Mouse (Mus musculus) NIH3T3 (cell line): ENCODE measurements at regions not wholly inside any gene's neighbourhood (a gene's known extent, or its start where the extent isn't known, plus 50 kb on each side); places are given as distances from the start of the nearest gene placed in this dataset.

Experiments
- DNase-seq: peaks from one replicate; pipeline ENCODE4 v3.0.0-alpha.2; 2012; ENCODE audit warnings: low read depth

DNA sequence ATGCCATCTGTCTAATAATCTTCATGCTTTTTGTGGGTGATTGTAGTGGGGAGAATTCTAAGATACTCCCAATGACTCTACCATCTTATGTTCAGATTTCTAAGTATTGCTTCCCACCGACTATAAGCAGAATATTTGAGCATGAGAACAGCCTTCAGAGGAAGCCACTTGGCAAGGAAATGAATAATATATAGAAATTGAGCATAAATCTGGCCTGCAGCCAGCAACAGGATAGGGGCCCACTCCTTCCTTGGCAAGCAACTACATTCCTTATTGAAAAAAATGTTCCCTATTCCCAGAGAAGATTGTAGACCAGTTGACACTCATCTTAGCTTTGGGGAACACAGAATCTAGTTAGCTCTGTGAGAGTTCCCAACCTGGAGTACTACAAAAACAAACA is 591.5 kb upstream of the A1bg start:
- peak; percentile 54 for DNase-seq

DNA sequence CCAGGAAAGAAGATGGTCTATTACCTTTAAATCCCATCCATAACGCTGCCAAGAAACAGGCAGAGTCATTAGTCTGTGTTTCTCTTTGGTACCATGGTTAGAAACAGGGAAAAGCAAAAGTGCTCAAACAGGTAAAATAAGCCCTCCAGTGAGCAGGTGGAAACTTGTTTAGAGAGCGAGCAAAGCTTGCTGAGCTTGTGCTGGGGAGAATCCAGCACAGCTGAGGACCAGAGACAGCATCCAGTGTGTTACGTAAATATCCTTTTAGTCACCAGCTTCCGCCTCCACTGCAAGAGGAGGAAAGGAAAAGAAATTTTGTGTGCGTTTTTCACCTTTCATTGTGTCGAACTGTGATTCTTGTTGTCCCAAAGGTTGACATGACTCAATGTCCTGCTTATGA is 586.0 kb upstream of the A1bg start:
- no peak for DNase-seq

DNA sequence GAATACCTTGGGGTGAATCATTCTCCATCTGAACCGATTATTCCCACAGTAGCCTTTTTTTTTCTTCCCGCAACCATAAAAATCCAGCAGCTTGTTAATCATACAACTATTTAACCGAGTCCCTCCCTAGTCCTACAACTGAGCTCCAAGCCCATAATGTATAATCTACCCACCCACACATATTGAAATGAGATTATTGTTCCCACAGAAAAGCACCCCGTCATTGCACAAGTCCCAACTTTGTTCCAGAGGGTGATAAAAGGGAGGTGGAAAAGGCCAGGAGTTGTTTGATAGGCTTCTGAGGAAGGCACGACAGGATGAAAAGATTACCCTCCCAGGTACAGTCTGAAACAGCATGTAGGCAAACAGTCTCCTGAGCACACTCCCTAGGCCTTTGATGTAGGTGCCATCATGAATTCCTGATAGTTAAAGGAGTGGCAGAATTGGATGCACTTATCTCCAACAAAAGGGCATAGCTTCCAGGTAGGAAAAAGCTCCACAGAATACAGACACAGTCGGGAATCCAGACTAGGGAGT is 583.6 kb upstream of the A1bg start:
- no peak for DNase-seq

DNA sequence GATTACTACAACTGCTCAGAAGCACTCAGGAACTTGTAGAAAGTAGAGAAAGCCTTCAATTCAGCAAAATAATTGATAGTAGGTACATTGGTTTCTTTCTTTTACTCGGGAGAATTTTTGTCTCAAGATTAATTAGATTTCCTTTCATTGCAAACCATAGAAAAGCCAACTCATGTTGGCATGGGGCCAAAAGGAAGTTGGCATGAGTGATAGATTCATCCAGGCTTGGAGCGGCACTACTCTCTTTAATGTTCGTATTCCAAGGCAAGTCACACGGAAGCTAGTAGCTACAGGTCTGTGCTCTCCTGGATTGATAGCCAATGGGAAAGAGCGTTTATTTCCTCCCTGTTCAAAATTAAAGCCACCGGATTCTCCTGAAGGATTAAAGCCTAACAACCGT is 580.6 kb upstream of the A1bg start:
- peak; percentile 8 for DNase-seq

DNA sequence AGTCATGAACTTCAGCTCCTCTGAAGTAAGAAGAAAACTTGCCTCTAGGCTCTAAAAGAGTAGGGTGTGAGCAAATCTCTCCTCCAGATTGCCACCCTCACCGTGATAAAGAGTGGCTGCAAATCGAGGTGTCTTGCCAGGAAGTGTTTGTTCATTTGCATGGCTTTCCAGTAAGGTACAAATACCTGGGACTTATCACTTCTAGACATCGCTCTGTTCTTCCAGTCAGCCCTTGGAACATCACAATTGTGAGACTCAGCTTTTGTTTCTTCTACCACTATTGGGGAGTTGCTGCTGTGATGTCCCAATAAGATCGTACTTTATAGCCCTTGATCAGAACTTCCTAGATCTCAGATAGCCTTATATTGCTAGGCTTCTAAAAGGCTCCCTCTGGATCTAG is 566.9 kb upstream of the A1bg start:
- DNase-seq: no peak

DNA sequence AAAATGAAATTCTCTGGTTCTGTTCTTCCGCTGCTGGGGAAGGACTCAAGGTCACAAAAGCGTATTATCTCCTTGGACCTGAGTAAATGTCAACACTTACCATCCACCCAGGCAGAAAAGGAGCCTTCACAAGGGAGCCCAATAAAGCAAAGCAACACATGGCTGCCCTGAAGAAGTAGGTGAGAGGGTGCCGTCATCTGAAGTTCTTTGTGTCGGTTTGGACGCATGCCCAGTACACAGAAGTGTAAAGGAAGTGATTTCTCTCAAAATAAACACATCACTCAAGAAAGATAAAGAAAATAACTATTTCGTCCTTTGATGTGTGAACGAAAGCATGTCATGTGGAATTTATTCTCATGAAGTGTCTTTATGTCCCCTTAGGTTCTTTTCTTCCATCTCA is 559.0 kb upstream of the A1bg start:
- DNase-seq: no peak

DNA sequence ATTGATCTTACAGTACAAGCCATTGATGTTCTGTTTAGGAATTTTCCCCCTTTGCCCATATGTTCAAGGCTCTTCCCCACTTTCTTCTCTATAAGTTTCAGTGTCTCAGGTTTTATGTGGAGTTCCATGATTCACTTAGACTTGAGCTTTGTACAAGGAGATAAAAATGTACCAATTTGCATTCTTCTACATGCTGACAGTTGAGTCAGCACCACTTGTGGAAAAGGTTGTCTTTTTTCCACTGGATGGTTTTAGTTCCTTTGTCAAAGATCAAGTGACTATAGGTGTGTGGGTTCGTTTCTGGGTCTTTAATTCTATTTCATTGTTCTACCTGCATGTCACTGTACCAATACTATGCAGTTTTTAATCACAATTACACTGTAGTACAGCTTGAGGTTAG is 551.1 kb upstream of the A1bg start:
- DNase-seq: no peak

DNA sequence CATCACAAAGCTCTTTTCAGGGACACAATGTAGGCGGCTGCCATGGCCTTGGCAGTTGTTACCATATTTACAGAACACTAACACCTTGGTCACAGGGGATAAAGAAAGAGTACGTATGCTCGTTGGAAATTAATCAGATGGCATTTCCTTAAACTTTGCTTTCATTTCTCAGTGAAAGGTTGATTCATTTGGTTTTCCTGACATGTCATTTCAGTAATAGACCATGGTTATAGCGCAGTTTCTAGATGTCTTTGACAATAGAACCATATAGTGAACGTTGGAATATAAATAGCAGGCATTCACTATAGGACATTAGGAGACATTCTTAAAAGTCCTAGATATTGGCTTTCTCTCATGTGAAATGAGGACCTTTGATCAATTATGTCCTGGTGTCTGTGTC is 532.2 kb upstream of the A1bg start:
- DNase-seq: no peak

DNA sequence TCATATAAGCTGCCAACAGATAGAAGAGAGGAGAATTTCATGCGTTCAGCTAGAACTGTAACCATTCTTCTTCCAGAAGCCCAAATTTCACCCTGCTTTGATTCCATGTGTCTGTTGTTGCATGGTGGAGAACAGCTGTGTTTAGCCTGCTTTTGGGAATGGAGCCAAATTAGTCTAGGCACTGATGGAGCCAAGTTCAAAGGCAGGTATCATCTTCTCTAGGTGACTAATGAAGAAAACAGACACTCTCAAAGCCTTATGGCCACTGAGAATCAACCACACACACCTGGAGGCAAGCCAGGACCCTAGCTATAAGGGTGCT is 531.5 kb upstream of the A1bg start:
- no peak for DNase-seq

DNA sequence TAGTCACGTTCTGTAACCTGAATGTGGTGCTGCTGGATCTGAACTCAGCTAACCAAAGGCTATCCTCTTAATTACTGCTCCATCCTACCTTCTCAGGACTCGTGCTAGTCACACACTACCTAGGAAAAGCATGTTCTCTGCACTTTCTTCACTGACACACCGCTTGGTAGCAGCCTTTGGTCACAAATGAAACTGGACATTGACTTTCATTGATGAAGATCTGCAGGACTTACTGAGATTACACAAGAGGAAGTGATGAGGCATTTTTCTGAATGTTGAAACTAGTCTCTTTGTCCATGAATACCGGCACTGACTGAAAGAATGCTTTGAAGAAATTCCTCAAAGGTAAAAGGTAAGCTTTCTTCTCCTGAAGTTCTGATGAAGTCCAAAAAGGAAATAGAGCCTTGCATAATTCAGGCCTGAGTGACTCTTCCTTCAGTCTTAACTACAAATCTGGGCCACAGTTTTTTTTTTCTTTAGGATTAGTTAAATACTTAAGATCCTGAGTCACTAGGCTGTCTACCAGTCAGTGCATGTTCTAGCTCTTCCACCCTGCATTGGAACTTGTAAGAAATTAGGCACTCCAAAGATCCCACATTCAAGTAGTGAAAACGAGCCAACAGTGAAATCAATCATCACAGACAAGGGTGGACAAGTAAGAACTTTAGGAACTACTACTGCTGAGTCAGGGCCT is 531.0 kb upstream of the A1bg start:
- peak; percentile 77 for DNase-seq

DNA sequence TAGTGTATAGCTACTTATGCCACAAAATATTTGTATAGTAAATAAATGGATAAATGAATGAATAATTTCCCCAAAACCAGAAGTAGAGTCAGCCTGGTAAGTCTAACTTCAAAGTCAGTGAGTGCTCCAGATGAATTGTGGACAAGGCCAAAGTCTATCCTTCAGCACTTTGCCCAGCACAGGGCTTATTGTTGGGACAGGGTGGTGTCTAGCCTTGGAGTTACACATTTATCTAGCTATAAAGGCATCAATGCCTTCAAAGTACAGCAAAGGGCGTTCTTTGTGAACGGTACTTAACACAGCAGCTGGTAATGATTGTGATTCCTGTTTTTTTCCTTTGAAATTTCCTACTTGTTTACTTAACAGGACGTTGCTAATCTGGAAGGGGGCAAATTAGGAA is 527.4 kb upstream of the A1bg start:
- no peak for DNase-seq

DNA sequence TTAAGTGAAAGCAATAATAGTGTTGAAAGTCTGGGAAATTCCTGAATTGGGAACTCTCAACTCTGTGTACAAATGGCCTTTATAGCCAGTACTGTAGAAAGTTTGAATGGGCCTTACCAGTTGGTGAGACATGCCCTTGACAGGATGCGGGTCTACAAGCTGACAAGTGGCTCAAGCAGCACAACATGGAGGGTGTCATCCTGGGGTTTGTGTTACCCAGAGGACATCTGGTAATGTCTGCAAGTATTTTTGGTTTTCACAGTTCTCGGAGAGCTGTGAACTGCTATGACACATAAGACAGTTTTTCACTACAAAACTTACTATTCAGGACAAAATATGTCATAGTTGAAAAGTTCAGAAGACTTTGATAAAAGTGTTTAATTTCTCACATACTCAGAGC is 525.7 kb upstream of the A1bg start:
- no peak for DNase-seq

DNA sequence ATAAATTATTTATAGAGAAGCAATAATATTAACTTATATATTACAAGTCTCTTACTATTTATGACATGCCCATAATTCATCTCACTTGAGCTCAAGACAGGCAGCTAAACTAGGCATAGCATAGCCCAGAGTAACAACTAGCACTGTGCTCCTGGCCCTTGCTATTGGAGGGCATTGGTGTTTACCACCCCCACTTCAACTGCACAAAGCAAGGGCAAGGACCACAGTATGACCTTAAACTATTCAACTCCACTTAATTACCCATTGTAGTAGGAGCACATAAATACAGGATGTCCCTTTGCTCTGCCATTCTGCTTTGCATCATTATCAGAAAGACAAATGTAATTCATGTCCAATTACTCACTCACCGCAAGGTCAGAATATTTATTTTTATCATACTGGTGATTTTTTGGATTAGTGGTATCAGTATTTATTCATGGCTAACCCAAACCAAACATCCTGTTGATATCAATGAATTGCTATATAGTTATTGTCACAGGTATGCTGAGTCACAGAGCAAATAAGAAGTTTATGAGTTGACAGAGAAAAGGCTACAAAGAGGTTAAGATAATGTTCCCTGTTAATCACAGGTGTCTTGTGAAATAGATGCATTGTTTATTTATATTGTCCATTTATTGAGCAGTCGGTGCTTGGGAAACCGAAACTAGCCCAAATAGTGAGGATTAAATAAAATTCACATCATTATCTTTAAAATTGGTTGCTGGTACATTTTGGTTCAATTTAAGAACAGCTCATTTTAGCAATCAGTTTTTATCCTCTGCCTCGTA is 523.4 kb upstream of the A1bg start:
- no peak for DNase-seq

DNA sequence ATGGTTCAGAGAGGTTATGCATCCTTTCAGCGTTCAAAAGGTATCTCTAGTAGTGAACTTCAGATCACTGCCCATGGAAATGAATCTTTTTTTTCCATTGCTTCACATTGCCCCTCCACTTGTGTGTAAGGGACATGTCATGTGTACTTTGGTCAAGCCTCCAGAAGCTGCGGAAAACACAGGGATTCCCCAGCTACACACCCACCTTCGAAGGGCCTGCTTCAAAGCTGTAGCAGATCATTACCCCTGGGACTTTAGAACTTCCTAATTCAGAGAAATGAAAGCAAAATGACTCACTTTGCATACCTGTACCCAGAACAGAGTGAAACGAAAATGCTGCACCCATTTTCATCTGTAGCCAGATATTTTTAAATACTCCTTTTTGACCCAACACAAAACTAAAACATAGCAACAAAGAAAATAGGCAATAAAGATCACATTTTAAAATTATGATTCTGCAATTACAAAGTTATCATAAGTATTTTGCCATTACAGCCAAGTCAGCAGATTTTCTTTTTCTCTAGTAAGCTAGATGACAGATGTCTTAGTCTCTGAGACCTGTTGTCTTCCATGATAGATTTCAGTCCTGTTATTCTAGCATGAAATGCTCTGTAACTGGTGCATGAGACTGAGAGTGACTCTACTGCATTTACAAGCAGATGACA is 519.1 kb upstream of the A1bg start:
- DNase-seq: no peak

DNA sequence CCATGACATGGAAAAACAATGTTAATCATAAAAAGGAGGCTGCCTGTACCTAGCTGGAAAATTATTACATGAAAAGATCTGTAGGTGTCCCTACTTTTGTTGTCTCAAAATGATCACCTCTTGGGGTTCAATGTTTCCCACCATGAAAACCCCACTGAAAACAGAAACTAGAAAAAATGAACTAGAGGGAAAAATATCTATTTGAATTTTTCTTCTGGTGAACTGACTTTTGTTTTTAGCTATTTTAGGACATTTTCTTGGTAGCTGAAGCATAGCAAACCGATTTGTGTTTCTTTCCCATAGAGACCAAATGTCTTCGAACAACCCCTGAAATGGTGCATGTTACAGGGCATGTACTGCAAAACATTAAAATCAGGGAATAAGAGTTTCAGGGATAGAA is 518.2 kb upstream of the A1bg start:
- DNase-seq: no peak

DNA sequence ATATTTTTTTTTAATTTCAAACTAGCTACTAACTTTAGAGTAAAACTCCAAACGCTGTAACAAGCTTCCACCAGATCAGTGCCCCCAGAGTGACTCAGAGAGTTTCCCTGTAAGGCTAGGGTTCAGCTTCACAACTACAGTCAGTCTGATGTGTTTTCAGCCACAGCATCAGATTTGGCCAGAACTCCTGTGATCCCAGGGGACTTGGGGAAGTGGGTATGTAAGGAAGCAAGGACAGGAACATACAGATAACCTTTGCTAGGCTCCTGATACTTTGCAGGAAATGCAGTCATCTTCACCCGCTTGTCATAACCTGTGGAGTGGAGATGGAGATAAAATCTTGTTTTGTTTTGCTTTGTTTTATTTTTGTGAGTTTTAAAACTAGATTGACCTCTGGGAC is 517.5 kb upstream of the A1bg start:
- DNase-seq: peak; percentile 18

DNA sequence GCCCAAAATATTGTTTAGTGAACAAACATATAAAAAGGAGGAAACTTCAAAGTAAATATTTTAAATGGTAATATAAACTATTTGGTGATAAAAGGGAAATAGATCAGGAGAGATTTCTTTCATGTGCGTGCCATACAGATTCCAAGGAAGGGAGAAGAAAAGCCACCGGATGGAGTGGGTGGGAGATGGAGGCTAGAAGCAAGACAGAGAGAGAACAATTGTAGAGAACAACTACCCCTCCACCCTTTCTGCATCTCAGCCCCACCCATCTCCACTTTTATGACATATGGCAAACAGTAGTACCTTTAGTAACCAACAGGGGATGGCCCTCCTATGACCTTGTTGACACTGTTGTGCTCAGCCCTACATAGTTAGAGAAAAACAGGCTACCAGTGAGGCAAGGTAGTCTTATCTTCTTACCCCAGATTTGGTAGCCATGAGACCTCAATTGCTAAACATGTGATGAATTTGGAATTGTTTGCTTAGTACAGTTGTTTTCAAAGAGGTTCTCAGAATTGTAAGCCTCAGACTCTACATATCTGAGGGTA is 516.9 kb upstream of the A1bg start:
- DNase-seq: no peak

DNA sequence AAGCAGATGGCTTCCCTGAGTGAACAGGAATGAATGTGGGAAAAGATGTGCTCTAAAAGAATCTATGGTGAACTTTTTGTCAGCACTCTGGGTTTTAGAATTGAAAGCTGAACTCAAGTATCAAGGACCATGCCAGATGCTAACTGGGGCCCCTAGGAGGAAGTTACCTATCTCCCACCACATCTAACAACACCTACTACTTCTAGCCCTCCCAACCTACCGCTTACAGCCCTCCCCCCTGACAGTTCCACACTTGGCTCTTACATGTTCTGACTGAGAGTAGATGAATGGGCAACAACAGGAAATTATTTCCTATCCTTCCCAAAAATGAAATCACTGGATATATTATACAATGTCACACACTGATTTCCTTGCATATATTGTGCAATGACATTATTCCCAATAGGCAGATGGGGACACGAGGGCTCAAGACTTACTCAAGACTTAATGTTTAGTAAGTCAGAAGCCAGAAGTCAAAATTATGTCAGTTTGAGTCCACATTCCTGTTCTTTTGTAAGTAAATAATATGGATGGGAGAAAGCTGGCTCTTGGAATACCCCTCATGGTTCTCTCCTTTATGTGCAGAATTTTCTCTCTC is 506.1 kb upstream of the A1bg start:
- DNase-seq: no peak

DNA sequence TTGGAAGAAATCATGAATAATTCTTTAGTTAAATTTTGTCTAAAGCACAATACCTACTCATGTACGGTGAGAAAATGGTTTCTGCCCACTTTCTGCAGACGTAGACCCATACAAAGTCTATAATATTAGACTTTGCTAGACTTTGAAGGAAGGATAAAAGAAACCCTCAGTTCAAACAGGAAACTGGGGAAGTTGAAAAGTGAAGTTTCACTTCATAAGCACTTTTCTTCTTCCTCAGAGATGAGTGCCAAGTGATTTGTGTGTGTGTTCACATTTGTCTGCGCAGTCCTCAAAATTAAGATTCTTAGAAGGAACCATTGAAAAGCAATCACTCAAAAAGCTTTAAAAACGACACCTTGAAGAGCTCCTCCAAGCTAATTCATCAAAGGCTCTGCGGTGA is 500.2 kb upstream of the A1bg start:
- DNase-seq: no peak

DNA sequence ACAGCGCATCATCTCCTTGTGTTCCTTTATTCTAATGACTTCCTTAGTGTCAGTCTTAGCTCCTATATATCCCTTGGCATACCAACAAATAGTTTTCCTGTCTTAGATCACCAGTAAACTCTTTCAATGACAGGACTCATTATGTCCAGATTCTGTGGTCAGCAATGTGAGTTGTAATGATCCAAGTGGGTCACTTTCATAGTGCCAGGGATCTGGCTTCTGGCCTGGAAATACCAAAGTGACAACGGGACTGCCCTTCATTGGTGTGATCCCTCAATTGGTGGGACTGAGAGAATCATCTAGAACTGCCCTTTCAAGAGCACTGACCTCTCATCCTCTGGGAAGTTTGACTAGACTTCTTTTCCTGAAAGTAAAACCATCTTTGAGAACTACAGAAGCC is 494.7 kb upstream of the A1bg start:
- no peak for DNase-seq

DNA sequence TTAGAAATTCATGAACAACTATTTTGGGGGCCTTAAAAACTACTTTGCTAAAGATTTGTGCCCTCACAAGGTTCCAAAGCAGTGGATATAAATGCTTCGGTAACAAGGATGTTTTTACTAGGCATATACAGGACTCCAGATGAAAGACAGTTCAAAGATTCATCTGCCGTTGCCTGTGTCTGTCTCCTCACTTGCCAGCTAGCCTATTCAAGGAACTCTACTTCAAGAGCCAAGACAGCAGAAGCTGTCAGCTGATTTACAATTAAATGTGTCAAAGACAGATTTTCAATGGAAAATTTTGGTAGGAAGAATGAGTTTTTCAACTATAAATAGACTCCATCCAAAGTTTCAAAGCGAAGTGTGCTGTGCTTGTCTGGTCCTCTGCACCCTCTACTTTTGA is 494.0 kb upstream of the A1bg start:
- DNase-seq: no peak

DNA sequence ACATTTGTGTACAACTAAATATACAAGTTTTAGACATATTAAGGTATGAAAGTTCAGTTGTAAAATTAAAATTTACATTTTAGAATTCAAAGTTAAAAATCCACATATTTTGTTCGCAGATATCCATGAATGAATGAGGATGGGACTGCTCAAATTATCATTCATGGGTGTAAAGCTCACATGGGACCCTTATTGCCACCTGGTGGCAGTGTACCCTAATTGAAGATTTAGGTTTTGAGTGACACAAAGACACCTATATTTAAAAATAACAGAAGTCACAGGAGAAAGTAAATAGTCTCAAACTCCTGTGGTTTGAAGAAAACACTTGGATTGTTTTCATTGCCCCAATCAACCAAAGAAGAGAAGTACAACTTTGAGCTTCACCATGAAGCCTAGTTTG is 492.8 kb upstream of the A1bg start:
- DNase-seq: peak; percentile 45

DNA sequence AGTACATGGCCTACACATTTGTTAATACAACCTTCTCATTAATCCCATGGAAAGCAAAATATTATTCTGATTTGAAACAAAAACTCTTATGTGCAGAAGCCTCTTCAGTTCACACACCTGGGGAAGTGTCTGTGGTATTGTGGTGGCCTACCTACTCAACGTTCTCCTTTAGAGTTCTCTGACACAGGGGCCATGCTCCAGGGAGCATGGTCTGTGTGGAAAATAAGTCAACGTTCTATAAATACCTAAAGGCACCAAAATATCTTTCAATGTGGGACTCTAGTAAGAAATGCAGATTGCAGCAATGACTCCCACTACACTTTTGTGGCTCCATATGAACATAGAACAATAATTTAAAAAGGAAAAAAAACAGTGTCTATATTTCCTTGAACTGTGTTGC is 489.0 kb upstream of the A1bg start:
- DNase-seq: no peak
